Comparison of ENCODE assay signal across 8 mouse cellular contexts in genomic region chr14:20674064-20674833, GRCm38 (mm10). TPM values are rescaled to one million over a fixed set of nuclear protein-coding genes. Genes with fewer than 3 reads are reported as not detected.
A peak's percentile ranks its signal among the peaks of the same experiment; 100 is the strongest.
DNase-seq lines count a peak whose midpoint lies in the region; ATAC-seq lines count a peak whose summit lies in the region.

Gene Sec24c, plus strand, starts transcription at chr14:20674308.

- under 1% methylated on average over 42 of the region's 43 CpGs for WGBS in heart, embryonic 13.5 days
- WGBS in liver, embryonic 12.5 days (ENCODE audit: insufficient replicate concordance) = under 1% methylated on average over 43 of the region's 43 CpGs
- under 1% methylated on average over 43 of the region's 43 CpGs for WGBS in stomach, embryonic 15.5 days

- peak within 1 kb of the TSS; percentile 98 for H3K27ac ChIP-seq in brown adipose tissue, adult 24 weeks (replicated peaks; ENCODE audit: low read depth, low read length)
- H3K27ac ChIP-seq in heart, embryonic 13.5 days (replicated peaks) = peak within 1 kb of the TSS; percentile 98
- H3K27ac ChIP-seq in liver, embryonic 12.5 days = peak within 1 kb of the TSS; percentile 90
- peak within 1 kb of the TSS; percentile 97 for H3K27ac ChIP-seq in stomach, embryonic 15.5 days

- H3K9ac ChIP-seq in heart, embryonic 13.5 days = peak within 1 kb of the TSS; percentile 88
- H3K9ac ChIP-seq in liver, embryonic 12.5 days = peak within 1 kb of the TSS; percentile 84
- peak within 1 kb of the TSS; percentile 83 for H3K9ac ChIP-seq in stomach, embryonic 15.5 days

- H3K36me3 ChIP-seq in heart, embryonic 13.5 days = peaks cover 37% of the 10 kb centered on the region
- peaks cover 41% of the 10 kb centered on the region for H3K36me3 ChIP-seq in liver, embryonic 12.5 days
- peaks cover 24% of the 10 kb centered on the region for H3K36me3 ChIP-seq in stomach, embryonic 15.5 days

- DNase-seq in CD4-positive, CD25-positive, alpha-beta regulatory T cell, adult 2 months (ENCODE audit: low read depth, low spot score) = peak; percentile 99
- DNase-seq in fat pad, adult 2 months (ENCODE audit: extremely low read depth, low read depth, low spot score) = peak; percentile 56
- peak; percentile 99 for DNase-seq in kidney, postnatal 10 days
- peak; percentile 95 to 96 for DNase-seq in natural killer cell, adult 2 months (ENCODE audit: low spot score in 2 of 2)

- H3K9me3 ChIP-seq in heart, embryonic 13.5 days = no peaks in the 10 kb centered on the region
- no peaks in the 10 kb centered on the region for H3K9me3 ChIP-seq in liver, embryonic 12.5 days (replicated peaks)
- no peaks in the 10 kb centered on the region for H3K9me3 ChIP-seq in stomach, embryonic 15.5 days

- peak within 1 kb of the TSS; percentile 89 for H3K4me2 ChIP-seq in heart, embryonic 13.5 days
- H3K4me2 ChIP-seq in liver, embryonic 12.5 days = peak within 1 kb of the TSS; percentile 90
- H3K4me2 ChIP-seq in stomach, embryonic 15.5 days = peak within 1 kb of the TSS; percentile 74

- H3K4me3 ChIP-seq in brown adipose tissue, adult 24 weeks (ENCODE audit: insufficient read depth, low read depth, low read length) = peak within 1 kb of the TSS; percentile 83
- H3K4me3 ChIP-seq in heart, embryonic 13.5 days = peak within 1 kb of the TSS; percentile 74
- peak within 1 kb of the TSS; percentile 75 for H3K4me3 ChIP-seq in liver, embryonic 12.5 days
- peak within 1 kb of the TSS; percentile 77 for H3K4me3 ChIP-seq in stomach, embryonic 15.5 days (replicated peaks)

- peaks cover 3% of the 10 kb centered on the region; the same call in 1 of the 2 replicates for H3K4me1 ChIP-seq in brown adipose tissue, adult 24 weeks (ENCODE audit: control insufficient read depth, insufficient read depth, insufficient read length, low read length)
- peaks cover 18% of the 10 kb centered on the region for H3K4me1 ChIP-seq in heart, embryonic 13.5 days
- H3K4me1 ChIP-seq in liver, embryonic 12.5 days = peaks cover 24% of the 10 kb centered on the region
- H3K4me1 ChIP-seq in stomach, embryonic 15.5 days = 0 out of 2 replicates have a peak, but pooled peaks cover 5% of the 10 kb centered on the region

- H3K27me3 ChIP-seq in heart, embryonic 13.5 days (replicated peaks) = 0 out of 2 replicates have a peak, but pooled peaks cover 3% of the 10 kb centered on the region
- peaks cover 10% of the 10 kb centered on the region for H3K27me3 ChIP-seq in liver, embryonic 12.5 days (replicated peaks)
- H3K27me3 ChIP-seq in stomach, embryonic 15.5 days (replicated peaks) = no peaks in the 10 kb centered on the region

- peak; percentile 96 for ATAC-seq in heart, embryonic 13.5 days (ENCODE audit: extremely low read depth, insufficient number of reproducible peaks, low FRiP score, low TSS enrichment)
- peak; percentile 96 for ATAC-seq in liver, embryonic 12.5 days
- peak; percentile 96 for ATAC-seq in stomach, embryonic 15.5 days (ENCODE audit: insufficient read depth, low FRiP score, low read depth)

RNA-seq across cellular contexts. Expression of gene Sec24c, which starts in this region (rescaled TPM):
- 27.2 and 38.4 TPM in 2 replicates for polyA plus RNA-seq in brown adipose tissue, adult 24 weeks (2012; ENCODE audit: insufficient read depth, insufficient read length, missing spikeins)
- 68.8 and 69.5 TPM in 2 replicates for polyA plus RNA-seq in heart, embryonic 13.5 days (2015; fragmentation: Nextera tagmentation; extraction: Ambion mirVana)
- polyA plus RNA-seq in liver, embryonic 12.5 days (2016; fragmentation: Nextera tagmentation; extraction: Ambion mirVana) = 51.9 and 54.6 TPM in 2 replicates
- 81.1 and 90.2 TPM in 2 replicates for polyA plus RNA-seq in stomach, embryonic 15.5 days (2015; fragmentation: Nextera tagmentation; extraction: Ambion mirVana)

Comparison
In these comparisons a context has a peak if more than half of its experiments do, and no peak if none do; other contexts are left out.
1. Peak in every context shown above with its lines: DNase-seq, ATAC-seq, H3K4me3 ChIP-seq and H3K27ac ChIP-seq.